Mouse (Mus musculus): Measurements from ENCODE around the gene Fktn. TPM values are rescaled to one million over a fixed set of nuclear protein-coding genes. Genes with fewer than 3 reads are reported as not detected.
"Not testable (repeated sequence)": the region's sequence is repeated elsewhere in the genome, so short reads cannot be mapped to it uniquely, and the experiment has no call there.

Gene Fktn
- 10 to 100 TPM; 24.9 to 30.0 TPM for total RNA-seq (2021)

DNA sequence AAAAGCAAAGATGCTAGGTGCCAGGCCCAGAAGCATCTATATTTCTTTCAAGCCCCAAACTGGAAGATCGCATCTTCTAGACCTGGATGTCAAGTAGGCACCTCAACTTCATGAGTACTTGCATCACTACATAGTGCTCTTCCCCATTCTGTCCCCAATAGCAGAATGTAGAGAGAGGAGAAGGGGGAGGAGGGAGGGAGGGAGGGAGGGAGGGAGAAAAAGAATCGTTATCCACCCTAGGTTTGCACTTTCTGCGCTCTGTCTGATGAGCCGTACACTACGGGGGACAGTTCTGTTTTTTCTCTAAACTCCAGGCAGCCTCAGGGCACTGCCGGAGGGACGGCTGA lies at the start of gene Fktn:
Gene Fktn, plus strand, starts transcription at position 295 of the 347 bp plus-strand sequence.
- no peak for DNase-seq (ENCODE audit: low spot score in 2 of 2)
- intact Hi-C loops (cut with DNase I): no loop called here

DNA sequence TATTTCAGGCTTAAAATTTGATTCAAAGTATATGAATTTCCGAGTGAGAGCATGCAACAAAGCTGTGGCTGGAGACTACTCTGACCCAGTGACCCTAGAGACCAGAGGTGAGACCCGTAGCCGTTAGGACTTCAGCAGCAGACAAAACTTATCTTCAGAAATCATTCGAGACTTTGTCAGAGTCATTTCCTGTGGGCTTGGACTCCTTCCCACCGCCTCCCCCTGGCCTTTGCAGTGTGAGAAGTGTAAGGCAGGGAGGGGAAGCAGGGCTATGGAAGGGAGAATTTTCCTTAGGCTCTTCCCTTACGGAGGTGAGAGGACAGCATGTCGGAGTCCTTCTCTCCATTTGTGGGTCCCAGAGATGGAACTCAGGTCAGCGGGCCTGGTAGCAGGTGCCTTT lies 31.7 kb upstream of the Fktn start:
- intact Hi-C loops (cut with DNase I): no loop called here
- DNase-seq (ENCODE audit: low spot score in 2 of 2): no peak

DNA sequence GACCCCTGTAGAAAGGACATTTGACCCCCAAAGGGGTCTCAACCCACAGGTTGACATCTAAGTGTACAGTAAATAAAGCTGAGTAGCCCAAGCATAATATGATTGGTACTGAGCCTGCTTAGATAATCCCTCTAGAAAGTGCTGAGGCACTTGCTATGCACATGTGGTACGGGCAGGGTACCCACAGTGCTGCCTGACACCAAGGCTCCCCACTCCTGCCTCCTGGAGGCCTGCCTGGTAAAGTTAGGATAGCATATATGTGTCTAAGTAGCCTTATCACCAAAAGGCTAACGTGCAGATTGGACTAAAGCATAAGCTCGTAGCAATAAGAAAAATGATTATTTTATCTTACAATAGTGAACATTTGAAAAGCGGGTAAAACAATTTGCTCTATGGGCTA lies 24.8 kb upstream of the Fktn start:
- no peak for DNase-seq (ENCODE audit: low spot score in 2 of 2)
- intact Hi-C loops (cut with DNase I): no loop called here

DNA sequence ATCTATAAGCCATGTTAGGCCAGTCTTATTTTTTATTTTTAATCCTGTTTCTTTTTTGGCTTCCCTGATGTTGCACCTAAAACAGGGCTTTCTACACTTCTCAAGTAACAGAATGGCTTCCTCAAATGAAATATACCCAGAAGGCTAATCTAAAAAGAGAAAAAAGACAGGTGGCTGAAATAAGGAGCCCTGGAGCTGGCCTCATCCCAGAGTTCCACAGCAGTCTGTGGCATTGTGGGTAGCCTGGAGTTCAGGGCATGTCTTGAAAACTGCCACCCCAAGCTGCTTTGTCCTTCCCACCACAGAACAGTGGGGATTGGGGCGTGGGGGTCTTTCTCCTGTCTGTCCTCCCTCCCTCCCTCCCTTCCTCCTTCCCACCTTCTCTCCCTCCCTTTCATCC lies 22.4 kb upstream of the Fktn start:
- peak; percentile 15 to 16 for DNase-seq (ENCODE audit: low spot score in 2 of 2)

DNA sequence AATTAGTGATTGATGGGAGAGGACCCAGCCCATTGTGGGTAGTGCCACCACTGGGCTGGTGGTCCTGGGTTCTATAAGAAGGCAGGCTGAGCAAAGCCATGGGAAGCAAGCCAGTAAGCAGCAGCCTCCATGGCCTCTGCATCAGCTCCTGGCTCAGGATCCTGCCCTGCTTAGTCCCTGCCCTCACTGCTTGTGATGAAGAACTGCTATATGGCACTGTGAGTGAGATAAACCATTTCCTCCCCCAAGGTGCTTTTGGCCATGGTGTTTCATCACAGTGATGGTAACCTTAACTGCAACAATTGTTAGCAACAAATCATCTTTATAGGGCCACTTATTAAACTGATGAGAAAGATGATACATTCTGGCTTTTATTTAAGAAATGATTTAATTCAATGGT lies 4.6 kb upstream of the Fktn start:
- DNase-seq (ENCODE audit: low spot score in 2 of 2): not testable (repeated sequence)

More for the DNA sequence above, 22.4 kb upstream of the Fktn start:
- intact Hi-C loops (cut with DNase I): no loop called here

DNA sequence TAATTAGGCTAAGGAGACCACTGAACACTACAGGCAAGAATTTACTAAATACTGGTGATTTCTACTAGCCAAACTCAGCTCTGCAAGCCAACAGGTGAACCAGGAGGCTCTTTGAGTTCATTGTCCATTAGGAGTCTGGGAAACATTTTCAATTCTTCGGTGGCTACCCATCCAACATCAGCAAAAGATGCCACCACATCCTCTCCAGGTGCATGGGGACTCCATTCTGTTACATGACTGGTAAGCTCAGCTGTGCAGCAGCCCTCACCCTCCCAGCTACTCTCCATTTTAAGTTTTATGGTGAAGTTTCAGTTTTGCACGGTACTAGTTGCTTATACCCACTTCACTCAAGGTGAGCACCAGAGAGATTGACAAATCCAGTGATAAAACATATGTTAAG lies 3.8 kb upstream of the Fktn start:
- DNase-seq (ENCODE audit: low spot score in 2 of 2): no peak
- intact Hi-C loops (cut with DNase I): no loop called here

More for the DNA sequence above, 4.6 kb upstream of the Fktn start:
- intact Hi-C loops (cut with DNase I): not testable (repeated sequence)

DNA sequence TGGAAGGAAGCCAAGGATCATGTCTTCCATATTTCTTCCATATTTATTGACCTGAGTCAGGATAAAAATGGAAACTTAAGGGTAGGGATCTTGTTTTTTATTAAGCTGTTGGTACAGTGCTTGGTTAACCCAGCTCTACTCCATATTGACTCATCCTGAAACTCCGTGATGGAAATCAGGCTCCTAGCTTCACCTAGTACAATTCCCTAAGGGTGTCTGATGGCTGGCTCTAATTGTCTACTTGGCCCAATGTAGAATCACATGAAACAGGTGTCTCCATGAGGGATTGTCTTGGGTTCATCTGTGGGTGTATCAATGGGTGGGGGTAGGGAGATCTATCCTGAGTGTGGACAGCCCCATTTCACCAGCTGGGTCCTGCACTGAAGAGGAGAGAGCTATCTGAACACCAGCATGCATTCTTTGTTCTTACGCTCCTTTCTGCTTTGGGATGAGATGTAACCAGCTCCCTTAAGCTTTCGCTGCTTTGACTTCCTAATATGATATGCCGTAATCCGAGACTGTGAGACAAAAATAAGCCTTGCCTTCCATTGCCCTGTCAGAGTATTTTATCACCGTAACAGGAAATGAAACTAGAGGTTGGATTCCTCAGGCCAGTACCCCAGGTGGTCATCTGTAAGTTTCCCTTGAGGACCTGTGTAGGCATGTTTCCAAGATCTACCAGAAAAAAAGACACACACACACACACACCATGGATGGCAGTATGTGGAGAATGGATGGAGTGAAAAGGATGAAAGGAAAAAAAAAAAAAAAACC lies 3.1 kb upstream of the Fktn start:
- no peak for DNase-seq (ENCODE audit: low spot score in 2 of 2)
- intact Hi-C loops (cut with DNase I): no loop called here

DNA sequence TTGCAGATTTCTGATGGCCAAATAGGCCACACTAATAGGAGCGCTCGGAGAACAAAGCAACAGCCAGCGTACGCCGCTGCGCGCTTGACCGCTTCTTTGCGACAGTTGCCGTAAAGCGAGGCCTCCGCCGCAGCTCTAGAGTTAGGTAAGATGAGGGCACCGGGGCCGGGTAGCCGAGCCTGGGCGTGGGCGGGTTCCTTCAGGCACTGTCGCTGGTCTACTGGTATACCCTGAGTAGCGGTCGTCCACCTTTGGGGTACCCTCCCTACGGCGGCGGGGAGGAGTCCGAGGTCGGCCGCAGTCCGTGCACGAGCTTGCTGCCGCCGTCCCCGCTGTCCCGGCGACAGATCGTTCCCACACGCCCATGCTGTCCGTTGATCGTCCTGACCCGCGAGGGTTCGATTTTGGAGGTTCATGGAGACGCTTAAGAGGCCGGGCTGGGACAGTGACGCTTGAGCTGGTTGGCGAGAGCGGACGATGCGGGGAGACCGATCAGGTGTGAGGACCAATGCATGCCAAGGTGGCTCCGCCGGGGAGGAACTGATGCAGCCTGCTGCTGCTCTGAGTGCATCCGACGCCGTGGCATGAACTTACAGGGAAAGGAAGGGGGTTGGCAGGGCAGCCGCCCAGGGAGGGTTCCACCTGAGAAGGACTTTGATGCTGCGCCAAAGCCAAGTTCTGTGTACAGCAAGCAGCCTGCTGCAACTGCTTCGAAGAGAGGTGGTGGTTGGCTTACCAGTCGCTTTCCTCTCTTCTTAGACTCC lies 435 bp downstream of the Fktn start:
- peak; percentile 90 for DNase-seq (ENCODE audit: low spot score in 2 of 2)
- intact Hi-C loops (cut with DNase I): no loop called here

DNA sequence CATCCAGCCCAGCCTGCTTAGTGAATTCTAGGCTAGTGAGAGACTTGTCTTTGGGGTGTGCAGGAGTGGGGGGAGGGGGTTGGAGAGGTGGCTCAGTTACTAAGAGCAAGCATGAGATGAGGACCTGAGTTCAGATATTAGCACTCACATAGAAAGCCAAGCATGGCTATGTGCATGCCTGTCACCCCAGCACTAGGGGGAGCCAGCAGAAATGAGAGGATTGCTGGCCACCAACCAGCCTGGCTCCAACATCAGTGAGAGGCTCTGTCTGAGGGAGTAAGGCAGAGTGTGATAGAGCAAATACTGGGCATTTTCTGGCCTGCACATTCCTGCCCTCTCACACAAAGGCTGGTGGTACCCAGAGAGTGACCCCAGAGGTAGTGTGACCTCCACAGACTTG lies 2.2 kb downstream of the Fktn start:
- intact Hi-C loops (cut with DNase I): no loop called here
- no peak for DNase-seq (ENCODE audit: low spot score in 2 of 2)

DNA sequence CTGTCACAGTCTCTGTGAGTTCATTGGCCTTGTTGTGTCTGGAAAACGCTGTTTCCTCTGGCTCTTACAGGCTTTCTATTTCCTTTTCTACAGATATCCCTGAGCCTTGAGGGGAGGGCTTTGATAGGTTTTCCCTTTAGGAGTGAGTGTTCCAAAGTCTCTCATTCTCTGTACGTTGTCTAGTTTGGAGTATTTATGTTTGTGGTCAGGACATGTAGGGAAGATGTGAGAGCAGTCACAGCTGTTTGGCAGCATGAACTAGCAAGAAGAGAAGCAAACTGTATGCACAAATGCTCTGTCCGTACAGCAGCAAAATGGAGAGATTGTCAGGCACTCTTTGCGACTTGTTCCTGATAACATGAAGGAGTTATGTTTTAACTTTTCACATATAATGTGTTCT lies 3.7 kb downstream of the Fktn start:
- intact Hi-C loops (cut with DNase I): no loop called here
- DNase-seq (ENCODE audit: low spot score in 2 of 2): no peak

DNA sequence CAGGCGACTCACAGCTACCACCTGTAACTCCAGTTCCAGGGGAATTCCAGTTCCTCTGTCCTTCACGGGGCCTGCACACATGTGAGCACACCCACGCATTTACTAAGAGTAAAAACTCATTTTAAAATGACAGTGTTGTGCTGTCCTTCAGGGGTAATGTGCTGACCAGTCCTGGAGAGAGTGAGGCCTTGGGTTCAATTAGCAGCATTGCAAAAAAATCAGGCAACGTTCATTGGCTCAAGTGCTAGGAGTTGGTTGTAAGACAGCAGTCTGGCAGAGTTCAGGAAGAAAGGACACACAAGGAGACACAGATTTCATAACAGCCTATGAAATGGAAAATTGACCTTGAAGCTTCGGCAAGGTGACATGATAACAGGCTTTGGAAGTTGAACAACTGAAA lies 4.5 kb downstream of the Fktn start:
- no peak for DNase-seq (ENCODE audit: low spot score in 2 of 2)
- intact Hi-C loops (cut with DNase I): no loop called here

DNA sequence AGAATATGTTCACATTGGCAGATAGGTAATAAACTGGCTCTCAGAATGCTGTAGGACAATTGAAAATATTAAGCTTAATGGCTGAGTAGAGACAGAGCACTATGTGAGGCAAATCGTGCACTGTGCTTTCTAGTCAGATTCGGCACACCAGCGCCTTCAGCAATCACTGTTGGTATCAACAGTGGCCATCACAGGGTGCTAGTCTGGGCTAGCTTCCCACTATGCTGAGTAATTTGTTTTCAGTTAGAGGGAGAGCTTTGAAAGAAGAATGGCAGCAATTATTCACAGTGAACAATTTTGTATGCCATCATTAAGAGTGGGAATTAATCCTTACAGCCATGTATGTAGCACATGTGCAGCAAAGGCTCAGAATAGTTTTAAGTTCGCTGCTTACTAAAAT lies 8.7 kb downstream of the Fktn start:
- intact Hi-C loops (cut with DNase I): no loop called here
- DNase-seq (ENCODE audit: low spot score in 2 of 2): no peak

DNA sequence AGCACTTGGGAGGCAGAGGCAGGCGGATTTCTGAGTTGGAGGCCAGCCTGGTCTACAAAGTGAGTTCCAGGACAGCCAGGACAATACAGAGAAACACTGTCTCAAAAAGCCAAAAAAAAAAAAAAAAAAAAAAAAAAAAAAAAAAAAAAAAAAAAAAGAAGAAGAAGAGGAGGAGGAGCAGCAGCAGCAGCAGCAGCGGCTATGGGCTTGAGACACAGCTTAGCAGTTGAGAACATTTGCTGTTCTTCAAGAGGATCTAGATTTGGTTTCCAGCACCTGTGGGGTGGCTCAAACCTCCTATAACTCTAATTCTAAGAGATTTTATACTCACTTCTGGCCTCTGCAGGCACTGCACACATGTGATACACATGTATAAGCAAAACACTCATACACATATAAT lies 12.3 kb downstream of the Fktn start:
- intact Hi-C loops (cut with DNase I); DNase-seq (ENCODE audit: low spot score in 2 of 2): not testable (repeated sequence)

DNA sequence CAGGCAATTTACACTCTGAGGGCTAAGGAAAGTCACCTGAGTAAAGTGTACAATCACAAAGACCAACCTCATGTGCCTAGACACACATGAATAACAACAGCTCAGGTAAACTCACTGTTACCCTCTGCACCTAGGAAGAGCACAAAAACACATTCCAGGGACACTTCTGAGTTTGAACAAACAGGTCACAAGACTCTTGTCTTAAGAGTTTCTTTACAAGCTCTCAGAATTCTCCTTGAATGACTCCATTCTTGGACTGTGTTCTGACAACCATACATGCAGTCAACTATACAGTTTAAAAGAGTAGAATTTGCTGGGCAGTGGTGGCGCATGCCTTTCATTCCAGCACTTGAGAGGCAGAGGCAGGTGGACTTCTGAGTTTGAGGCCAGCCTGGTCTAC lies 14.3 kb downstream of the Fktn start:
- DNase-seq (ENCODE audit: low spot score in 2 of 2): no peak
- intact Hi-C loops (cut with DNase I): no loop called here

DNA sequence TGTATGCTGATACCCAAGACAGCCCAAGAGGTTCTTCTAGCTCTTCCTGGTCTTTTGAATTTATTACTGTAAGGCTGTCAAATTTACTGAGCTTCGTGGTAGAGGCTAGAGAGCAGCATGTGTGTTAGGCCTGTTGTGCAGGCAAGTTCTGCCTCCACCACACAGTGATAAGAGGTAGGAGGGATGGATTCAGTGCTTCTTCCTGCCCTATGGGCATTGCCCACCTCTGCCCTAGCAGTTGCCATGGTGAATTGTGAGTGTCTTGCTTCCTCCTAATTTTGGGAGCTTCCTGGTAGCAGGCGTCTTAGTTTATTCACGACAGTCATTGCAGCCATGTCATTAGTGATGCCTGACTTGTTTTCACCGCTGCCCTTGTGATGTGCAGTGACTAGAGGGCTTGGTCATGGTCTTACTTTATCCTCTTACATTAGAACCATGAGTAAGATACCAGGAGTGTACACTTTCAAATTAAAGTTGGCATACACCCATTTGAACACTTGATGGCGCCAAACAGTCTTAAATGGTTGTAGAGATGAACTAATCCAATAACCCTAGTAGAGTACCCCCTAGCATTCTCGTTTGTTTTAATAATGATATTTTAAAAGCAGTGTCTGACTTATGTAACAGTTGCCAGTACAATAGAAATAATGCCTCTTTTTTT lies 25.3 kb downstream of the Fktn start:
- DNase-seq (ENCODE audit: low spot score in 2 of 2): no peak
- intact Hi-C loops (cut with DNase I): no loop called here

DNA sequence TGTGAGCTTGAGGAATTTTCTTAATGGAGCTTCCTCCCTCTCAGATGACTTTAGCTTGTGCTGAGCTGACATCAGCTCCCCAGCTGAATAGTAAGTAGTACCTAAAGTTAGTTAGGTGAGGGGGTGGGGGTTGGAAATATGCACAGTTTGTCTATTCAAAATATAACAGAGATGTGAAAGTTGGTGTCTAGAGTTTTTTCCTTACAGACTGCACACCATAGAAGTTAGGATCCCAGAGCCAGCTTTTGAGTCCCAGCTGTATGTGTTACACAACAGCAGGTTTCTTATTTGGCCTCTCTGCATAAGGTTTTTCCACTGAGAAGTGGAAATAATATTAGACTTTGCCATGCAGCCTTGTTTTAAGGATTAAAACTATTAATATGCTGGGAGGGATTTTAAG lies 36.0 kb downstream of the Fktn start:
- intact Hi-C loops (cut with DNase I): no loop called here
- no peak for DNase-seq (ENCODE audit: low spot score in 2 of 2)

DNA sequence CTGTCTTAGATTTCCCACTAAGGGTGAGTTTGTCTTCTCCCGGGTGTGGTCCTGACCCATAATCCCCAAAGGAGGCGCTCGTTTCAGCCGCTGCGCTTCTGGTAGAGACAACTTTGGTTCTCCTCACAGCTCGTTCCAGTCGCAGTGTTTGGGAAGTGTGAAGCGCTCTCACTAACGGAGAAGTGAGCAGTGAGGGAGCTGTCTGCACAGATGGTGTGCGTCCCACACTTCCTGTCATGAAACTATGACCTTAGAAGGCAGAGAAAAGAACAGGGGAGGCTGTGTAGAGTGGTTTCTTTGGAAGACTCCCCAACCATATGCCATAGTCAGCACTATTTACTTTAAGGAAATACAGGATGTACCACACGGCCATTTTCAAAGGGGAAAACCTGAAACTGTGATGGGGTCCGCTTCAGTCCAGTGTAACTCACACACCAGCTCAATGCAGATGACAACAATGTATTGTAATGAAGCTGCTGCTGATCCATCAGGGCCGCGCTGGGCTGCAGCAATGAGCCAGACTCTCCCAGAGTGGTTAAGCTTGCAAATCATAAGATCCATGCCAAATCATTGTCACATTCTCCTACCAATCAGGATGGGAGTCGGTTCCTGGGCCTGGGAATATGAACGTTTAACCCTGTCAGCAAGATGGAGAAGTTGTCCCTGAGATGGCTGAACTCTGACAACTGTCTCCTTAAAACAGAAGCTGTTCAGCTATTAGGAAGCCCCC lies 36.8 kb downstream of the Fktn start:
- peak; percentile 51 to 60 for DNase-seq (ENCODE audit: low spot score in 2 of 2)
- intact Hi-C loops (cut with DNase I): no loop called here

DNA sequence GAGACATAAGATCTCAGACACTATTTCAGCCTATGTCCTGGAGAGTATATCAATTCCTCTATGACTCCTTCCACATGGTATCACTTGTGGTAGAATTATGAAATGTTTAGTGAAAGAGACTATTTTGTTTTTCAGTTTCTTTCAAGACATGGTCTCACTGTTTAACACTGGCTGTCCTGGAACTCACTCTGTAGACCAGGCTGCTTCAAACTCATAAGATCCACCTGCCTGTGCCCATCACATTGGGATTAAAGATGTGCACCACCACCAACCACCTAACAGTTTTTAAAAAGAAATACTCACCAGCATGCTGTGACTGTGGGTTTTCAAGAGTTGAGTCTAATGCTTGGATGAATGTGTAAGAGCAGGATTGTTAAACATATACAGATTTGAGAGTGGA lies 43.2 kb downstream of the Fktn start:
- intact Hi-C loops (cut with DNase I): no loop called here
- DNase-seq (ENCODE audit: low spot score in 2 of 2): no peak

DNA sequence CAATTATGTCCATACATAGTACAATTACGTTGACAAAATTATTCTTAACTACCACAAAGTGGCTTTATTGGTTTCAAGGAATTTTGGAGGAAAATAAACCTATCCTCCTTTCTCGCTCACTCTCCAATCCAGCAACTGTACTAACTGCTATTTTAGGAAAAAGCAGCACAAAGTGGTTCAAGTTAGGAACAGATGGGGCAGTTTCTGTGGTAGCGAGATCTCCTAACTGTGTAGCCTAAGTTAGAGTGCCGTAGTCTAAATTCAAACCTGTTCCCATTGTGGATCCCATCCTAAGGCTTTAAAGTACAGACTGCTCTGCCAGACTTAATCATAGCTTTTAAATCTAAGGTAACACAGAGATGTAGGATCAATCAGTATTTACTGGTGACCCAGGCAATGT lies 45.0 kb downstream of the Fktn start:
- no peak for DNase-seq (ENCODE audit: low spot score in 2 of 2)
- intact Hi-C loops (cut with DNase I): no loop called here

DNA sequence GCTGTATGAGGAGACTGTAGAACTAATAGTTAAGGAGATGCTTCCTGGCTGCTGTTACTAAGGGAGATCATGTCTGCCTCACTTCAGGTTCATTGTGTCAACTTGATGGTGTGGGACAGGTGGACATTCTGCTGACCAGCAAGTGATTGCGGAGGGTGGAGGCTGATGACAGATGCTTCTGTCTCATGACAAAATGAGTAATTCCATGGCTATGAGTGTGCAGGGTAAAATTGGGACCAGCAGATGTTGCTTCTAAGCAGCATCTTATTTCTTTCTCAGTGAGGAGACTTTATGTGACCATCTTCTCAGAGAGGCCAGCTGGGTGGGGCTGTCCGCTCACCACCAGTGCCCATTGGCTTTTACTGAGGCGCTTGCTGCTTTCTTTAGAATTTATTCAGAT lies 45.9 kb downstream of the Fktn start:
- intact Hi-C loops (cut with DNase I): no loop called here
- DNase-seq (ENCODE audit: low spot score in 2 of 2): no peak
